In genomic region chr13:18956065-18956913, GRCm38 (mm10) we compare ENCODE assay signal across 21 mouse cellular contexts. TPM values are rescaled to one million over a fixed set of nuclear protein-coding genes. Genes with fewer than 3 reads are reported as not detected.
DNase-seq lines count a peak whose midpoint lies in the region; ATAC-seq and TF ChIP-seq lines count a peak whose summit lies in the region.
"Had no signal": no experiment of that assay in that cellular context is flagged by ENCODE, and none has a peak within 500 bp of the region (broad histone marks: within the 10 kb centered on the region; RNA-seq: fewer than 3 reads in every experiment).

No protein-coding gene starts in this region.

- no peaks in the 10 kb centered on the region for H3K4me1 ChIP-seq in midbrain, postnatal 0 days (ENCODE audit: insufficient read depth, low read length)
- H3K4me1 ChIP-seq in midbrain, embryonic 15.5 days = no peaks in the 10 kb centered on the region
- H3K4me1 ChIP-seq: embryonic facial prominence, embryonic 13.5 days; limb, embryonic 10.5 days; lung, embryonic 15.5 days had no signal

- H3K9ac ChIP-seq in midbrain, postnatal 0 days (replicated peaks; ENCODE audit: low read length, poor library complexity, severe bottlenecking) = no peak overlapping the region
- no peak overlapping the region for H3K9ac ChIP-seq in midbrain, embryonic 15.5 days
- H3K9ac ChIP-seq: embryonic facial prominence, embryonic 13.5 days; hindbrain, embryonic 15.5 days; lung, embryonic 15.5 days; neural tube, embryonic 15.5 days had no signal

- no peaks in the 10 kb centered on the region for H3K27me3 ChIP-seq in midbrain, postnatal 0 days (ENCODE audit: insufficient read depth, low read length)
- no peaks in the 10 kb centered on the region for H3K27me3 ChIP-seq in midbrain, embryonic 15.5 days (replicated peaks)
- H3K27me3 ChIP-seq: embryonic facial prominence, embryonic 13.5 days; hindbrain, embryonic 15.5 days; lung, embryonic 15.5 days; neural tube, embryonic 15.5 days had no signal

- WGBS in midbrain, postnatal 0 days = 85% methylated on average over 11 of the region's 11 CpGs
- WGBS in midbrain, embryonic 15.5 days = 83% methylated on average over 11 of the region's 11 CpGs

- TF ChIP-seq CTCF in midbrain, postnatal 0 days (IDR thresholded peaks at IDR 0.05) = no peak

- H3K4me3 ChIP-seq in midbrain, postnatal 0 days (ENCODE audit: low read depth, low read length) = no peak overlapping the region
- no peak overlapping the region for H3K4me3 ChIP-seq in midbrain, embryonic 15.5 days
- H3K4me3 ChIP-seq: embryonic facial prominence, embryonic 13.5 days; hindbrain, embryonic 15.5 days; limb, embryonic 10.5 days; lung, embryonic 15.5 days; neural tube, embryonic 15.5 days had no signal

- no peak for ATAC-seq in cerebellum, adult (ENCODE audit: insufficient number of reproducible peaks, low FRiP score, low TSS enrichment)
- ATAC-seq in frontal cortex, adult (ENCODE audit: low TSS enrichment) = peak; percentile 62
- ATAC-seq in midbrain, postnatal 0 days (ENCODE audit: low FRiP score) = no peak
- ATAC-seq in midbrain, embryonic 15.5 days (replicated peaks) = no peak

- no peak overlapping the region for H3K4me2 ChIP-seq in midbrain, postnatal 0 days (ENCODE audit: low read depth, low read length, poor library complexity, severe bottlenecking)
- no peak overlapping the region for H3K4me2 ChIP-seq in midbrain, embryonic 15.5 days
- H3K4me2 ChIP-seq: embryonic facial prominence, embryonic 13.5 days; heart, embryonic 11.5 days; hindbrain, embryonic 15.5 days; liver, embryonic 11.5 days; lung, embryonic 15.5 days; midbrain, embryonic 11.5 days; neural tube, embryonic 15.5 days had no signal

- H3K9me3 ChIP-seq in midbrain, postnatal 0 days (ENCODE audit: low read length) = no peaks in the 10 kb centered on the region
- H3K9me3 ChIP-seq in midbrain, embryonic 15.5 days = no peaks in the 10 kb centered on the region
- H3K9me3 ChIP-seq: embryonic facial prominence, embryonic 13.5 days; hindbrain, embryonic 15.5 days; limb, embryonic 10.5 days; lung, embryonic 15.5 days; neural tube, embryonic 15.5 days had no signal

- no peaks in the 10 kb centered on the region for H3K36me3 ChIP-seq in midbrain, postnatal 0 days (ENCODE audit: insufficient read depth, low read length)
- H3K36me3 ChIP-seq in midbrain, embryonic 15.5 days (replicated peaks) = no peaks in the 10 kb centered on the region
- H3K36me3 ChIP-seq: embryonic facial prominence, embryonic 13.5 days; hindbrain, embryonic 15.5 days; limb, embryonic 10.5 days; lung, embryonic 15.5 days; neural tube, embryonic 15.5 days had no signal

- DNase-seq in cerebellum, adult 18-20 months = peak; percentile 54
- DNase-seq in frontal cortex, postnatal 36 days (ENCODE audit: low spot score in 2 of 2) = no peak
- peak; percentile 50 for DNase-seq in midbrain, postnatal 0 days (ENCODE audit: low spot score)
- no peak for DNase-seq in gastrocnemius, adult 18-20 months (ENCODE audit: low spot score)
- DNase-seq: heart, postnatal 14 days; kidney, adult 11 months; thymus, postnatal 25 days had no signal

- no peak overlapping the region for H3K27ac ChIP-seq in midbrain, postnatal 0 days (ENCODE audit: low read depth, low read length)
- no peak overlapping the region for H3K27ac ChIP-seq in midbrain, embryonic 15.5 days
- H3K27ac ChIP-seq: embryonic facial prominence, embryonic 13.5 days; hindbrain, embryonic 15.5 days; kidney, postnatal 0 days; limb, embryonic 10.5 days; lung, embryonic 15.5 days; macrophage; neural tube, embryonic 15.5 days had no signal

RNA-seq across cellular contexts. Expression of gene Amph, which starts 8.3 kb away (rescaled TPM):
- total RNA-seq in midbrain, postnatal 0 days (2014; rRNA removed) = 110 TPM in 2 replicates
- 63.8 and 65.2 TPM in 2 replicates for polyA plus RNA-seq in midbrain, postnatal 0 days (2015; fragmentation: Nextera tagmentation; extraction: Ambion mirVana)
- 53.4 and 53.9 TPM in 2 replicates for polyA plus RNA-seq in midbrain, embryonic 15.5 days (2015; fragmentation: Nextera tagmentation; extraction: Ambion mirVana)
- total RNA-seq in gastrocnemius, adult 18-20 months (2021) = 1 to 10 TPM in 1 of 2 experiments, under 1 TPM in 1; 0.30 to 1.5 TPM
- total RNA-seq: common myeloid progenitor, adult 5-6 weeks had no signal
- polyA plus RNA-seq: macrophage had no signal

Comparison
In these comparisons a context has a peak if more than half of its experiments do, and no peak if none do; other contexts are left out.
1. DNase-seq: peak in cerebellum, adult 18-20 months (2 of 2) and midbrain, postnatal 0 days (single experiment); none in frontal cortex, postnatal 36 days (0 of 2) and gastrocnemius, adult 18-20 months (single experiment).
2. RNA of gene Amph, which starts 8.3 kb away (total RNA-seq): 110 TPM in midbrain, postnatal 0 days; 0.30 to 1.5 TPM in gastrocnemius, adult 18-20 months; every median in the first group is over 10 times any median in the second.